Mouse (Mus musculus) liver, adult 2 months (tissue): Measurements from ENCODE around the gene Dst.

Source experiments
- CTCF ChIP-seq: fragments of 200-500 bp; IDR thresholded peaks from 2 replicates; pipeline ENCODE4 v1.5.1; 2011; ENCODE audit warnings: low read depth, low read length, control low read depth
- POLR2A ChIP-seq: fragments of 200-500 bp; IDR thresholded peaks from 2 replicates; pipeline ENCODE4 v1.6.1; 2011; ENCODE audit warnings: low read length, control low read depth; ENCODE audit not compliant: insufficient read depth; ENCODE audit errors: extremely low read depth

DNA sequence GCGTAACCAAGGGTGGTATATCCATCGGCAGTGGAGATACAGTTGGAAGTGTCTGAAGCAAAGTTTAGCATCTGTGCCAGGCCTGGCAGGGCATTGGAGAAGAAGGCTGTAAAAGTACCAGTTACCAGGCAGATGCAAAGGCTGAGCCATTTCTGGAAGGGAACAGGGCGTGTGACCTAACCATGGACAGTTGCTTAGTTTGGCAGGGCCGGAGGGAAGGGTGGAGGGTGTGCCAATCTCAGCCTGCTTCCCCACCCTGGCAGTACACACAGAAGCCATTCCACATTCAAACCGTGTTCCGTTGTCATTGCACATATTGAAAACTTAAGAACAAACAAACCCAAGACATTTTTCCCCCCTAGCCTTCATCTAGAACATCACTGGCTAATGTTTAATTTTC, 212.0 kb downstream of the Dst start:
- TF ChIP-seq CTCF, result no peak
- no peak for TF ChIP-seq POLR2A
